Mouse (Mus musculus) erythroblast, embryonic 14.5 days (primary cell): ENCODE data around the gene Ak3. TPM values are rescaled to one million over a fixed set of nuclear protein-coding genes. Genes with fewer than 3 reads are reported as not detected.

Source experiments
- H3K27me3 ChIP-seq: 2 replicates; pipeline ENCODE4 v1.6.1; 2012; ENCODE audit warnings: inconsistent platforms; ENCODE audit not compliant: control insufficient read depth
- H3K36me3 ChIP-seq: 2 replicates; pipeline ENCODE4 v1.6.1; 2012; ENCODE audit warnings: mild to moderate bottlenecking, inconsistent platforms; ENCODE audit not compliant: control insufficient read depth
- H3K4me1 ChIP-seq: 2 replicates; pipeline ENCODE4 v1.6.1; 2012; ENCODE audit warnings: inconsistent platforms; ENCODE audit not compliant: control insufficient read depth
- H3K4me3 ChIP-seq: replicated peaks from 2 replicates; pipeline ENCODE3; 2012; ENCODE audit warnings: moderate library complexity, mild to moderate bottlenecking, inconsistent platforms
- H3K9me3 ChIP-seq: 2 replicates; pipeline ENCODE4 v1.6.1; 2012; ENCODE audit warnings: low read length, inconsistent platforms, mixed read lengths; ENCODE audit not compliant: control insufficient read depth
- GATA1 ChIP-seq: IDR thresholded peaks from 2 replicates; pipeline ENCODE4 v1.6.1; 2012; ENCODE audit warnings: low read length, inconsistent platforms, mixed read lengths
- TAL1 ChIP-seq: IDR thresholded peaks from 3 replicates; pipeline ENCODE4 v1.6.1; 2012; ENCODE audit warnings: low read length, inconsistent platforms, mixed read lengths
- polyA plus RNA-seq: library from polyadenylated mRNA; stranded (reverse); fragments of >175 nt; gene quantifications from 2 replicates; pipeline ENCODE4 v1.2.3, GENCODE M21; 2012

Ak3 gene
- polyA plus RNA-seq, 1 experiment = 0.30 TPM

- H3K4me1 ChIP-seq = no peaks in the 10 kb centered on the region
- no peaks in the 10 kb centered on the region for H3K27me3 ChIP-seq
- no peak overlapping the region for H3K4me3 ChIP-seq
- H3K36me3 ChIP-seq = peaks cover 48% of the 10 kb centered on the region
- peaks cover 3% of the 10 kb centered on the region for H3K9me3 ChIP-seq
- TF ChIP-seq TAL1 (no peak), GATA1 (no peak)
Observed at GRCm38 (mm10) chr19:29037026-29037425, 10.7 kb downstream of the Ak3 start.

- no peaks in the 10 kb centered on the region for H3K27me3 ChIP-seq
- no peak overlapping the region for H3K4me3 ChIP-seq
- H3K36me3 ChIP-seq = peaks cover 49% of the 10 kb centered on the region
- no peaks in the 10 kb centered on the region for H3K9me3 ChIP-seq
- TF ChIP-seq TAL1 (no peak), GATA1 (no peak)
- H3K4me1 ChIP-seq = no peaks in the 10 kb centered on the region
Observed at GRCm38 (mm10) chr19:29032662-29033061, 15.1 kb downstream of the Ak3 start.

- no peaks in the 10 kb centered on the region for H3K27me3 ChIP-seq
- H3K36me3 ChIP-seq = peaks cover 49% of the 10 kb centered on the region
- H3K9me3 ChIP-seq = no peaks in the 10 kb centered on the region
- H3K4me1 ChIP-seq = peaks cover 3% of the 10 kb centered on the region
- TF ChIP-seq TAL1 = no peak
- no peak for TF ChIP-seq GATA1
- H3K4me3 ChIP-seq = no peak overlapping the region
Observed at GRCm38 (mm10) chr19:29031788-29032187, 16.0 kb downstream of the Ak3 start.

GRCm38 (mm10) chr19:29024391-29024947, 23.3 kb downstream of the Ak3 start:
- TF ChIP-seq GATA1 = no peak
- no peak for TF ChIP-seq TAL1
- no peak overlapping the region for H3K4me3 ChIP-seq
- H3K36me3 ChIP-seq = peaks cover 81% of the 10 kb centered on the region
- no peaks in the 10 kb centered on the region for H3K9me3 ChIP-seq
- no peaks in the 10 kb centered on the region for H3K27me3 ChIP-seq
- peaks cover 5% of the 10 kb centered on the region for H3K4me1 ChIP-seq

- no peak for TF ChIP-seq TAL1
- TF ChIP-seq GATA1 = no peak
- H3K4me1 ChIP-seq = peaks cover 3% of the 10 kb centered on the region
- H3K36me3 ChIP-seq = peaks cover 94% of the 10 kb centered on the region
- no peaks in the 10 kb centered on the region for H3K9me3 ChIP-seq
- no peaks in the 10 kb centered on the region for H3K27me3 ChIP-seq
- no peak overlapping the region for H3K4me3 ChIP-seq
Observed at GRCm38 (mm10) chr19:29021754-29022345, 25.9 kb downstream of the Ak3 start.

- TF ChIP-seq GATA1 (no peak), TAL1 (no peak)
- peaks cover under 1% of the 10 kb centered on the region; the same call in 1 of the 2 replicates for H3K4me1 ChIP-seq
- H3K9me3 ChIP-seq = no peaks in the 10 kb centered on the region
- H3K36me3 ChIP-seq = peaks cover 91% of the 10 kb centered on the region
- H3K27me3 ChIP-seq = no peaks in the 10 kb centered on the region
- H3K4me3 ChIP-seq = no peak overlapping the region
Observed at GRCm38 (mm10) chr19:29019647-29020046, 28.1 kb downstream of the Ak3 start.

GRCm38 (mm10) chr19:29016786-29017185, 31.0 kb downstream of the Ak3 start:
- H3K4me3 ChIP-seq = no peak overlapping the region
- no peaks in the 10 kb centered on the region for H3K4me1 ChIP-seq
- no peak for TF ChIP-seq GATA1
- TF ChIP-seq TAL1 = no peak
- no peaks in the 10 kb centered on the region for H3K27me3 ChIP-seq
- no peaks in the 10 kb centered on the region for H3K9me3 ChIP-seq
- H3K36me3 ChIP-seq = peaks cover 91% of the 10 kb centered on the region

- Histone ChIP-seq H3K9me3 (no peaks in the 10 kb centered on the region), H3K4me1 (no peaks in the 10 kb centered on the region)
- no peak for TF ChIP-seq TAL1
- no peak for TF ChIP-seq GATA1
Observed at GRCm38 (mm10) chr19:29016204-29016765, 31.5 kb downstream of the Ak3 start.

GRCm38 (mm10) chr19:29015410-29016203, 32.2 kb downstream of the Ak3 start:
- Histone ChIP-seq H3K36me3 (peaks cover 91% of the 10 kb centered on the region), H3K4me3 (no peak overlapping the region), H3K4me1 (no peaks in the 10 kb centered on the region), H3K9me3 (no peaks in the 10 kb centered on the region), H3K27me3 (no peaks in the 10 kb centered on the region)
- no peak for TF ChIP-seq TAL1
- no peak for TF ChIP-seq GATA1

More at GRCm38 (mm10) chr19:29016204-29016765, 31.5 kb downstream of the Ak3 start:
- Histone ChIP-seq H3K27me3 (no peaks in the 10 kb centered on the region), H3K36me3 (peaks cover 91% of the 10 kb centered on the region), H3K4me3 (no peak overlapping the region)
